Mouse (Mus musculus) CD8-positive naive resting alpha-beta T cell, adult 2 months (primary cell): ENCODE measurements around the gene Pomp.
"Not testable (repeated sequence)": the region's sequence is repeated elsewhere in the genome, so short reads cannot be mapped to it uniquely, and the experiment has no call there.

Experiments used
- DNase-seq, 2 experiments: peaks; one replicate each; pipeline ENCODE4 v3.0.0; 2022; ENCODE audit warnings: low read depth in 2 of 2, low spot score in 2 of 2

Gene Pomp

GRCm38 (mm10) chr5:147850194-147850593 lies 10.1 kb upstream of the Pomp start:
- no peak for DNase-seq

GRCm38 (mm10) chr5:147860076-147860448 lies 199 bp upstream of the Pomp start:
- DNase-seq: no peak

- DNase-seq: no peak
These were observed 8.4 kb downstream of the Pomp start for GRCm38 (mm10) chr5:147868674-147869073.

- DNase-seq: no peak
These were observed 9.3 kb downstream of the Pomp start for GRCm38 (mm10) chr5:147869568-147869967.

DNA sequence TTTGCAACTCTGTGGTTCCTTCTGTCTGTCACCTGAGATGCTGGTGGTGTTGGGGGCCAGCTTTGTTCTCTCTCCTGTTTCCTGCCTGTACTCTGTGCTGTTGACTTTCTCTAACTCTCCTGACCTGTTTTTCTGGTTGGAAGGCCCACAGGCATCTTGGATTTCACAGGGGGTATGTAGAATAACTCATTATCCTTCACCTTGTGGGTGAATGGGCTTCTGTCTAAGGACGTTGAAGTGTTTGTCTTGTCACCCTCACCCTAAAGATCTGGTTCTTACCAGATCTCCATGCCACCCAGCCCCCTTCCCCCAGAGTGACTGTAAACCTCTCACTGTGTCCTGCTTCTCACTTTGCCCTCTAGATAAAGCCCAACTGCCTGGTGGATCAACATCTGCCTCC lies 10.0 kb downstream of the Pomp start:
- DNase-seq: no peak

DNA sequence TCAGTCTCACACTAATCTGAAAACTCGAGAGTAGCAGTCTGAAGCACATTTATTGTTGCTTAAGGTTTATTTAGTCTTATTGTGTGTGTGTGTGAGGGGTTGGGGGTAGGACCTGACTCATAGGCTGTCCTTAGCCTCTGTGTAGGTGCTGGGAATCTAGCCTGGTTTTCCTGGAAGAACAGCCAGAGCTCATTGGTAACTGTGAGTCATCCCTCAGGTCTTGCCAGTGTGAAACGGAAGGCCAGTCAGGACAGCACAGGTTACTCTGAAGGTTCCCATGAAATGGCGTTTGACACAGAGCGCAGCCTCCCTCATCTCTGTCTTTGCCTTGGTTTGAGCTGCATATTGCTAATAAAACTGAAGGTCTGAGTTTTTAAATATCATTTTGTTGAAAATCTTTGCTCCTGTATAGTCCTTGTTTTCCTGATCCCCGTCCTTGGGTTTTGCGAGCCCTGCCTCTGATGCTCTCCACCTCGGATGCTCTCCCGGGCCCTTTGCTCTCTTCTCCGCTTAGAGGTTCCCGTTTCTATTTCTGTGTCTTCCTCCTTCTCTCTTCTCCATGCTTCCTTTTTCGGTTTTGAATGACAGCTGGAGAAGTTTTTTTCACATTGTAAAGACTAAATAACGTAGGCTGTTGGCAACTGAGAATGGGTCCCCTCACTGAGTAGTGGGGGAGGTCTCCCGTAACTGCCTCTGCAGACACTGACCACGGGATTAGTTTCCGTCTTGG lies 11.0 kb downstream of the Pomp start:
- no peak for DNase-seq

DNA sequence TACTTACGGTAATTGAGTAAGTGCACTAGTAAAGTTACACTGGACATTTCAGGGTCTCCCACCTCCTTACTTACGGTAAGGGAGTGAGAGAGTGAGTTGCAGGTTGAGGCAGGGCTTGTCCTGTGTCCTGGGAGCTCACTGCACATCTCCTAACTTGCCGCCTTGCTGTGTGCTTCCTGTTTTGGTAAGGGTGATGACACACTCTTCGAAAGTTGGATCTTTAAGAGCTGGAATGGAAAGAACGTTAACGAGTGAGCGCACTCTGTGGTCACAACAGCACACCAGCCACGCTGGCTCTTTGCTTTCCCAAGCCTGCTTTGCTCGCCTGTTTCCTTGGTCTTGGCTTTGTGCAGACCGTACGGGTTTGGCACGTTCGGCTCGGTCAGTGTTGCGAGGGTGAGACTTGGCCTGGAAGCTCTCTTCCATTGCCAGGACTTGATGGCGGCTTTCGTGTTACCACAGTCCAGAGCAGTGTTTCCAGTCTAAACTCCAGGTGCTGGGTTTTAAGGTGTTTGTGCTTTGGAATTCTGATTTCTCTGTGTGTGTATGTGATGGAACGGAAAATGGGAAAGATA lies 14.3 kb downstream of the Pomp start:
- no peak for DNase-seq

DNA sequence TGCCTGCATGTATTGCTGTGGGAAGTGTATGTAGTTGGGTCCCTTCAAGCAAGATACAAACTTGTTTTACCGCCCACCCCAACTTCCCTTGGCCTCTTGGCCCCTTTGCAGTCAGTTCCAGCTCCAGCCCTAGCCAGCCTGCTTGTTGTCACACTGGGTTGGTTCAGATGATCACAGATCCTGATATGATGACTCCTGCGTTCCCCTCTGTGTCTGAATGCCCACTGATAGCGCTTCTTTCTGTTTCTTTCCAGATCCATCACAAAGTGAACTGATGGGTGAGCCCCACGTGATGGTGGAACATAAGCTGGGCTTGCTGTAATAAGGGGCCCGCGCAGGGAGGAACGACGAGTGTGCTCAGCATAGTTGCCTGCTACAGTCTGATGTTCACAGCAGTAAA lies 14.9 kb downstream of the Pomp start:
- no peak for DNase-seq

DNA sequence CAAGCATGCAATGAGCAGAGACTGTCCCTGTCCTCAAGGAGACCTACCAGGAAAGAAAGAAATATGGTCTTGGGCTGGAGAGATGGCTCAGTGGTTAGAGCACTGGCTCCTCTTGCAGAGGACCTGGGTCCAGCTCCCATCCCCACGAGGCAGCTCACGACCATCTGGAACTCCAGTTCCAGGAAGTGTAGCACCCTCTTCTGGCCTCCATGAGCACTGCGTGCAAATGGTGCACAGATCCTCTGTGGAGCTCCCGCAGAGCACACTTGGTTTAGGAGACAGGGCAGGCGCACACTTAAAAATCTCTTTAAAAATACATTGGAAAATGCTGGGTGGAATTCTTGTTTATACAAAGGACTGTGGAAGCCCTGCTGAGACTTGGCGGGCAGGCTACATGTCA lies 17.3 kb downstream of the Pomp start:
- no peak for DNase-seq

DNA sequence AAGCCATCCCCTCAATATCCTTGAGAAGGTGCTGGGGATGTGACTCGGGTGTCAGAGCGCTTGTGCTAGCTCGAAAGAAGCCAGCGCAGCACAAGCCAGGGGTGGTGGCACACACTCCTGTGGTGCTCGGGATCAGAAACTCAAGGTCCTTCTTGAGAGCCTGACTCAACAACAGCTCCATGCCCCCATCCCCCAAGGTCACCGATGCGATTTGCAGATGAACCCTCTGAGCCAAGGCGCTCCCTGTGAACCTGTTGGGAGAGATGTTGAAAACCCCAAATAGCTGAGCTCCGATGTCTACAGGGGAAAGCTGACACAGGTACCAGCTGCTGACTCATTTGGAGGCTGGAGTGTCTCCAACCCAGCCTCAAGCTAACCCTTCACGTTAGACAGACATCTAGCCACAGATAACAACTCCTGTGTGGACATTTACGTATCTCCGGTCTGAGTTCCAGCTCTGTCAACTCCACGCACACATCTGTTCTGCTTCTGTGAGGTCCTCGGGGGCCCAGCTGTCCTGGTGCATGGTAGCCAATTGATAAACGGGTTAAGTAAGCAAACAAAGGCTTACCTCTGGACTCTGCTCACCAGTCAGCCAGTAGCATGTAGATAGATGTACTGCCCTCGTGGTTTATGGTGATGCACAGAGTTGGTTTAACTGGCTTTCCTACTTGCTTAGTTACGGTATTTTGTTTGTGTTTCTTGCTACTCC lies 19.9 kb downstream of the Pomp start:
- DNase-seq: no peak

DNA sequence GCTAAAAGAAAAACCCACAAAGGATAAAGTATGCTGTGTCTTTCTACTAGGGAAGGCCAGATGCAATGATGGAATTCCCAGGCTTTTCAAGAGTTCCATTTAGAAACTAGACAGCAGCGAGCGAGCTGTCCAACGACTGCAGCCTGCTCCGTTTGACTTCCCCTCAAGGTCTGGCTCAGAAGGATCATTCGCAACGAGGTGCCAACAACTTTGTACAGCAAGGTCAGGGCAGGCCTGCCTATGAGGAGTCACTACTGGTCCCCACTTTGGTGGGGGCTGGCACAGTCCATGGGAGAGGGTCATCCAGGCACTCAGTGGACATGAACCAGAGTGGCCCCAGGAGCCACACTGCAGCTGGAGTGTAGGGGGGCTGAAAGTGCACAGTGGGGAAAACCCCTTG lies 23.3 kb downstream of the Pomp start:
- no peak for DNase-seq

- DNase-seq: no peak
These were observed 28.3 kb downstream of the Pomp start for GRCm38 (mm10) chr5:147888313-147889297.

- no peak for DNase-seq
These were observed 32.5 kb downstream of the Pomp start for GRCm38 (mm10) chr5:147892735-147893134.

GRCm38 (mm10) chr5:147893143-147893542 lies 32.9 kb downstream of the Pomp start:
- no peak for DNase-seq

DNA sequence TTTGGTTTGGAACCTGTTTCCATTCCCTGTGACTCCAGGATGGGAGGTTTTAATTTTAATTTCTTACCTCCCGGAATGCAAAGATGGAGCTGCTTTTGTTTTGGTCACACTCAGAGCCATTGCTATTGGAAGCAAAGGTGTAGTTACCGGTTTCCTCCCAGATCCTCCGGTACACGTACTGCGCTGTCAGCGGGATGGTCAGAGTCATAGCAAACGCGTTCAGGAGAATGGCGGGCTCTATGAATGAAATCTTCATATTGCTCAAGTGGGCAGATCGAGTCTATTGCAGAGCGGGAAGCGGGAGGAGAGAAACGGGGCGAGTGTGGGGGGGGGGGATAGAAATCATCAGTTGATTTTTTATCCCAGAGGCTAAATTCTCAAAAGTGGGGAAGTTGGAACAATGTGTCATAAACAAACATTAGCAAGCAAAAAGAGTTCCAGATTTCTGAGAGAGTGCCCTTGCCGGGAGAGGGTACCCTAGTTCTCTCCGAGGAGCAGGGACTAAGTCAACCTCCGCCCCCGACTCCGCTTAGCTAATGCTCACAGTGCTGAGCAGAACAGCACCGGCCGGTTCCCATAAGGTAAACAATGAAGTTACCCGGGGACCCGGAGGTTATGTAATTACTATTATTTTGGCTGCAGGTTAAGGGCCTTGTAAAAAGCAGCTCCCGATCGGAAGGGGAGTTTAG lies 33.6 kb downstream of the Pomp start:
- DNase-seq: peak in 1 of 2 experiments; percentile 8

DNA sequence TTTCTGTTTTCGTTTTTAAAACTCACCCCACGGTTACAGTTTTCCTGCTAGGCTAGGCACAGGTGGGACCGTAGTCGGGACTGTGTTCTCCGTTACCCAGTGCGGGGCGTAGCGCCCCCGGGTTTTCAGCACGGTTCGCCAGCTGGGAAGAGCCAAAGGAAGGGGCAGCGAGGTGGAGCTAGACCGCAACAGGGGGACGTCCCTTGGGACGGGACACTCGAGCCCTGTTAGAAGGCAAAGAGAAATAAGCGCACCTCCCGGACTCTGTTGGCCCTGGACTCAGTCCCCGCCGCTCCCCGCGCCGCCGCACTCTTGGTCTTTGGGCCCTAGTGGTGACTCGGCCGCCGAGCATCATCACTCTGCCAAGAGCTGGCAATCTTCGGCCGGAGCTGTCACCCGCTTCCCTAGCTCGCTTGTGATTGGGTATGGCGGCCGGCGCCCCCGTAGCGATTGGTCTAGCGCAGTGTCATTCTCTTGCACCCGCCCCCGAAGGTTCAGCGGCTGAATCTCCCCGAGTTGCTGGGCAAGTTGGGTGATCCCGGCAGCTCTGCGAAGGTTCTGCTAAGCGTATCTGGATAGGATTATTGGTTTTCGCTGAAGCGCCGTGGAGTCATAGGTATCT lies 34.3 kb downstream of the Pomp start, which contains the start of gene Slc46a3:
TSS of gene Slc46a3 (minus strand) at position 361 of the 622 bp plus-strand sequence.
- DNase-seq: peak; percentile 89 to 92

GRCm38 (mm10) chr5:147895436-147896198 lies 35.4 kb downstream of the Pomp start:
- DNase-seq: peak; percentile 17 to 26

- DNase-seq: not testable (repeated sequence)
These were observed 36.2 kb downstream of the Pomp start for GRCm38 (mm10) chr5:147896501-147896900.

GRCm38 (mm10) chr5:147898254-147898653 lies 38.0 kb downstream of the Pomp start:
- DNase-seq: no peak
